Mouse (Mus musculus): ENCODE measurements around the gene Hoxc6. TPM values are rescaled to one million over a fixed set of nuclear protein-coding genes. Genes with fewer than 3 reads are reported as not detected.

Gene Hoxc6
- total RNA-seq, 4 experiments from 2014 or later: 0.25 to 0.62 TPM; not detected in 2

- DNase-seq (ENCODE audit: low spot score): no peak
These were observed 30.3 kb upstream of the Hoxc6 start for GRCm38 (mm10) chr15:102967511-102968397.

- no peak for DNase-seq (ENCODE audit: low spot score)
These were observed 28.8 kb upstream of the Hoxc6 start for GRCm38 (mm10) chr15:102969296-102969695.

GRCm38 (mm10) chr15:102970740-102971139 is 27.3 kb upstream of the Hoxc6 start:
- DNase-seq (ENCODE audit: low spot score): no peak

- DNase-seq (ENCODE audit: low spot score): no peak
These were observed 25.8 kb upstream of the Hoxc6 start for GRCm38 (mm10) chr15:102972254-102972653.

- no peak for DNase-seq (ENCODE audit: low spot score)
These were observed 25.3 kb upstream of the Hoxc6 start for GRCm38 (mm10) chr15:102972753-102973152.

GRCm38 (mm10) chr15:102975034-102975433 is 23.0 kb upstream of the Hoxc6 start:
- no peak for DNase-seq (ENCODE audit: low spot score)

- no peak for DNase-seq (ENCODE audit: low spot score)
These were observed 22.4 kb upstream of the Hoxc6 start for GRCm38 (mm10) chr15:102975688-102976111.

GRCm38 (mm10) chr15:102976171-102976570 is 21.9 kb upstream of the Hoxc6 start, which contains the start of gene Hoxc9:
Hoxc9 (plus strand) TSS chr15:102976439.
- DNase-seq (ENCODE audit: low spot score): no peak

GRCm38 (mm10) chr15:102976631-102977422 is 21.2 kb upstream of the Hoxc6 start:
- DNase-seq (ENCODE audit: low spot score): no peak

- DNase-seq (ENCODE audit: low spot score): no peak
These were observed 20.6 kb upstream of the Hoxc6 start for GRCm38 (mm10) chr15:102977423-102977974.

GRCm38 (mm10) chr15:102978615-102979515 is 19.2 kb upstream of the Hoxc6 start:
- no peak for DNase-seq (ENCODE audit: low spot score)

GRCm38 (mm10) chr15:102979936-102980335 is 18.1 kb upstream of the Hoxc6 start:
- DNase-seq (ENCODE audit: low spot score): no peak

- no peak for DNase-seq (ENCODE audit: low spot score)
These were observed 17.7 kb upstream of the Hoxc6 start for GRCm38 (mm10) chr15:102980352-102980751.

GRCm38 (mm10) chr15:102980912-102981311 is 17.1 kb upstream of the Hoxc6 start:
- no peak for DNase-seq (ENCODE audit: low spot score)

GRCm38 (mm10) chr15:102981379-102982288 is 16.4 kb upstream of the Hoxc6 start:
- DNase-seq (ENCODE audit: low spot score): no peak

GRCm38 (mm10) chr15:102983716-102984115 is 14.3 kb upstream of the Hoxc6 start:
- no peak for DNase-seq (ENCODE audit: low spot score)

GRCm38 (mm10) chr15:102984521-102984920 is 13.5 kb upstream of the Hoxc6 start:
- no peak for DNase-seq (ENCODE audit: low spot score)

GRCm38 (mm10) chr15:102984925-102985324 is 13.1 kb upstream of the Hoxc6 start:
- no peak for DNase-seq (ENCODE audit: low spot score)

GRCm38 (mm10) chr15:102987124-102987833 is 10.8 kb upstream of the Hoxc6 start:
- DNase-seq (ENCODE audit: low spot score): peak; percentile 93

Measured in heart, adult 8-10 months (tissue).